Mouse (Mus musculus) left cerebral cortex, adult 2 months (tissue): Measurements from ENCODE around the gene Gmeb2. TPM values are rescaled to one million over a fixed set of nuclear protein-coding genes. Genes with fewer than 3 reads are reported as not detected.

Experiments
- DNase-seq, 2 experiments: peaks; one replicate each; pipeline ENCODE4 v3.0.0; 2021 to 2022; ENCODE audit warnings: low spot score in 2 of 2, mixed read lengths in 1 of 2; ENCODE audit errors: extremely low spot score in 1 of 2
- H3K27ac ChIP-seq: fragments of 200-600 bp; 2 replicates; pipeline ENCODE4 v1.8.1; 2022
- H3K4me3 ChIP-seq: fragments of 200-600 bp; 2 replicates; pipeline ENCODE4 v1.8.1; 2022
- CTCF ChIP-seq: fragments of 200-600 bp; IDR thresholded peaks from 2 replicates; pipeline ENCODE4 v1.8.1; 2022; ENCODE audit warnings: antibody characterized with exemption, mild to moderate bottlenecking, moderate library complexity
- intact Hi-C: fragments of 180-260 bp; cut with DNase I; formaldehyde crosslinking; loops from one replicate; pipeline ENCODE4 v1.15.1; 2025
- total RNA-seq, 2 experiments: library from RNA; stranded (reverse); gene quantifications; 2 replicates each; pipeline ENCODE4 v1.2.3; 2021

The Gmeb2 gene
- total RNA-seq, 2 experiments from 2014 or later, result 27.1 to 27.3 TPM

DNA sequence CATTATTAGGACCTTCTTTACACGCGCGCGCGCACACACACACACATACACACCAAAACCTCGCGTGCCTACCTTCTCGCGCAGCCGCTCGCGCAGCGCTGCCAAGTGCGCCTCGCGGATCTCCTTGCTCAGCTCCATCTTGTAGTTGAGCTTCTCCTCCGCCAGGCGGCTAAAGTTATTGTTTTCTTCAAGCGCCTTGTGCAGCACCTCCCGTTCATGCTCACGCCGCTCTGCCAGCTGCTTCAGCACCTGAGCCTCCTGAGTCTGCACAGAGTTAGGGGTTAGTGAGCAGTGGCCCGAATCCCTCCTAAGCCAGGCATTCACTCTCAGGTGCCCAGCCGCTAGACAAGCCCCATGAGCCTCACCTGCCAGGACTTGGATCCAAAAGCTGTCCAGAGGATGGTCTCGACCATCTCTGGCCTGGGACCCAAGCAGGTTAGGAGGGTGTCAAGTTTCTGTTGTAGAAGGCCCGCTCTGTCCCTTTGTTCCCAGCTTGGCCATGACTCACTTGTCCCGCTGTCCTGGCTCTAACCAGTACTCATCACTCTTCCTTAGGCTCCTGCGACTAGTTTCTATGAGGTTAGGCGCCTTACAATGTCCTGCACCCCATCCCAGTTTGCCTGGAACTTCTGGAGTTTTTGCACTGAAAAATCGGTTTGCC, 19.4 kb upstream of the Gmeb2 start:
- no peak overlapping the region for H3K27ac ChIP-seq
- TF ChIP-seq CTCF, result peak; percentile 71
- DNase-seq, result peak; percentile 69
- intact Hi-C loops, result no loop called here
- 0 out of 2 replicates have a peak overlapping the region, but pooled peaks have one; percentile 14 for H3K4me3 ChIP-seq

DNA sequence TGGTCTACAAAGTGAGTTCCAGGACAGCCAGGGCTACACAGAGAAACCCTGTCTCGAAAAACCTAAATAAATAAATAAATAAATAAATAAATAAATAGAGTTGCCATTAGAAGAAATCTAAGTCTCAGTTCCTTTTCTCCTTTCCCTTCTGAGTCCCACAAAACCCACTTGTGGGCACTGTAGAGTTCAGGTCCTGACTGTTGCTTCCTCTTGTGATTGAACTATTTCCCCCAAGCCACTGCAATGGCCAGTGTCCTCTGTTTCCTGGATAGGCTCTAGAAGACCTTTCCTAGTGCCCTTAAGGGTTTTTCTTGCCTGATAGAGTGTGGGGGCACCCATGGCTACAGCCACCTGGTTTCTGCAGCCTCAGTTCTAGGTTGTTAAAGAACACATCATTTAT, 17.1 kb upstream of the Gmeb2 start:
- Histone ChIP-seq H3K4me3 (no peak overlapping the region), H3K27ac (no peak overlapping the region)
- intact Hi-C loops, result no loop called here
- no peak for DNase-seq
- TF ChIP-seq CTCF, result no peak

DNA sequence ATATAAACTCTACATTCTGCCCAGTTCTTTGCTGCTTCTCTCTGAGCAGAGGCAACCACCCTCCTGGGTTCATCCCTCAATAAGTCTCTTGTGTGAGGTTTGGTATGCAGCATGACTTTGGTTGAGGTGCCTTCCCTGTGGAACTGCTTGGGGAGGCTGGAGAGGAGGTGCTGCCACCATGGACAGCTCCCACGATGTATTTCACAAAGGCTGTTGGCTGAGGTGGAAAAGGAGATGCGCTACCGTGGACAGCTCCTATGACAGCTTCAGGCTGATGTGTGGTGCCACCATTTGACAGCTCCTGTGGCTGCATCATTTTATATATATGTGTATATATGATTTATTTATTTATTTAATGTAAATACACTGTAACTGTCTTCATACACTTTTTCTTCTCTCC, 14.2 kb upstream of the Gmeb2 start:
- no peak for TF ChIP-seq CTCF
- intact Hi-C loops, result no loop called here
- no peak overlapping the region for H3K27ac ChIP-seq
- no peak overlapping the region for H3K4me3 ChIP-seq
- DNase-seq, result no peak

DNA sequence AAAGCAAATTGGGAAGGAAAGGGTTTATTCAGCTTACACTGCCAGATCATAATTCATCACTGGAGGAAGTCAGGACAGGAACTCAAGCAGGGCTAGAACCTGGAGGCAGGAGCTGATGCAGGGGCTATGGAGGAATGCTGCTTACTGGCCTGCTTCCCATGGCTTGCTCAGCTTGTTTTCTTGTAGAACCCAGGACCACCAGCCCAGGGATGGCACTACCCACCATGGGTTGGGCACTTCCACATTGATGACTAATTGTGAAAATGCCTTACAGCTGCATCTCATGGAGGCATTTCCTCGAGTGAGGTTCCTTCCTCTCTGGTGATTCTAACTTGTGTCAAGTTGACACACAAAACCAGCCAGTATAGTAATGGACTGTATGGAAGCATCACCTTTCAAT, 3.1 kb upstream of the Gmeb2 start:
- no peak overlapping the region for H3K27ac ChIP-seq
- H3K4me3 ChIP-seq, result no peak overlapping the region
- no peak for DNase-seq
- no peak for TF ChIP-seq CTCF
- intact Hi-C loops, result no loop called here

DNA sequence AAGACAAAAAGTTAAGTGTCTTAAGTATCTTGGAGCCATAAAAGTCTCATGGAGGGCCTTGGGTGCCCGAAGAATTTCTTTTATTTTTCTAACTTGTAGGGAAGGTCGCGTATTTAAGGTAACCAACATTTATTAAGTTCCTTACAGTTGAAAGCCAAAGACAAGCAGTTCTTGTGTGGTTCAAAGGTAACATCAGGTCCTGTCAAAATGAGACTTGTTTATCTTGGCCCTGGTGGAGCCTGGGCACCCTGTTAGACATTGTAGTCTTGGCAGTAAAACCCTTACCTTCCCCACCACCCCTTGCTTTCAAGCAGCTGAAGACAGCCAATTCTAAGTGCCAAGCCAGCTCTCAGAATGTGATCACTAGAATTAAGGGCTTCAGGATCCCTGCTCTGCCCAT, 856 bp upstream of the Gmeb2 start:
- intact Hi-C loops, result no loop called here
- no peak for DNase-seq
- Histone ChIP-seq H3K4me3 (peak overlapping the region; percentile 92), H3K27ac (no peak overlapping the region)
- TF ChIP-seq CTCF, result no peak

DNA sequence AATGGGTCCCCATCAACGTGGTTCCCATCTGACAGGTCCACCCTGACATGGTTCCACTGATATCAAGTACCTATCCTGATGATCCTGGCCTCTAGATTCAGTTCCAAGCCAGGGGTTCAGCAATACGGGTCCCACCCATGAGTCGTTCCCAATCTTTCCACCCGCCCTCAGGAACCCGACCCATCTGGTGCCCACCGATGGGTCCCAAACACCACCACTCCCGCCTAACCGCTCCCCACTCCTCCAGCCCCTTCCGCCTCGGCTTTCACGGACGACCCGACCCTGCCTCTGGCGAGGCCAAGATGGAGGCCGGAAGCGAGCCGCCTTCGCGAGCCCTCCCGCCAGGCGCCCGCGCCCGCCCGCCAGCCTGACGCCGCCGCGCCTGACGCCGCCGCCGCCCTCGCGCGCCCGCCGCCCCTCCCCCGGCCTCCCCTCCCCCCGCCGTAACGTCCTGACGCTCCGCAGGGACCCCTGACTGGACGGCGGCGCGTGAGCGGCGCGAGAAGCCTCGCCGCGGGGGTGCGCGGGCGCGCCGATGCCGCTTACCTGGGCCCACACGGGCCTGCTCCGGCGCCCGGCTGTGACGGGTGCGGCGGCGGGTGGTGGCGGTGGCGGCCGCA, 387 bp downstream of the Gmeb2 start:
- Histone ChIP-seq H3K27ac (peak overlapping the region; percentile 99), H3K4me3 (peak overlapping the region; percentile 92)
- intact Hi-C loops, result loop anchor here (2.0 kb wide), 1 partner anchor 101 kb away; the partner anchor contains the start of gene Ppdpf
- DNase-seq, result peak; percentile 78 to 82
- no peak for TF ChIP-seq CTCF

DNA sequence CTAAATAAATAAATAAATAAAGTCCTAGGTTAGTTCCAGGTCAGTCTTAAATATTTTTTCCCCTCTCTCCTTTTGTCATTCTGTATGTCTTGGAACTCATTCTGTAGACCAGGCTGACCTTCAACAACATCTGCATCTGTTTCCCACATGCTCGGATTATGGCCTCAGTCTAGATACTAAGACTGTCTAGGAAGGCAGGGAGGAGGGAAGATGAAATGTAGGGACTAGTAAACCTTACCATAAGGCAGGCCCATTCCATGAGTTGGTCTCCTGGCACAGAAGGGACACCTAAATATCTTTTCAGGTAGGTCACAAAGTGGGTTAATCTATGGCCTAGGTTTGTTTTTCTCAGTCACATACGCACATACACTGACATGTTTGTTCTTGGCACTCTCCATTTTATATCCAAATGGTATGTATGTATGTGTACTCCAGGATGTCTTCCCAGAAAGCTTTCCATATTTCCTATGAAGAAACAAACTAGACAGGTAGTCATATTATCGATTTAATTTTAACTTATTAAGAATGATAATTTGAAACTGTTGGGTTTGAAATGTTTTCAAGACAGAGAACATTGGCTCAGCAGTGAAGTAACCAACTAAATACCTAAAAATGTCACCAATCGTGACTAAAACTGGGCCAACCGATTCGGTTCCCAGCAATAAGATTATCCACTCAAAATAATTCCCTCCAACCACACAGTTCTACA, 1.1 kb downstream of the Gmeb2 start:
- no peak for DNase-seq
- intact Hi-C loops, result loop anchor here (2.0 kb wide), 1 partner anchor 100 kb away; the partner anchor contains the start of gene Ppdpf
- no peak for TF ChIP-seq CTCF
- peak overlapping the region; percentile 99 for H3K27ac ChIP-seq
- H3K4me3 ChIP-seq, result peak overlapping the region; percentile 92

DNA sequence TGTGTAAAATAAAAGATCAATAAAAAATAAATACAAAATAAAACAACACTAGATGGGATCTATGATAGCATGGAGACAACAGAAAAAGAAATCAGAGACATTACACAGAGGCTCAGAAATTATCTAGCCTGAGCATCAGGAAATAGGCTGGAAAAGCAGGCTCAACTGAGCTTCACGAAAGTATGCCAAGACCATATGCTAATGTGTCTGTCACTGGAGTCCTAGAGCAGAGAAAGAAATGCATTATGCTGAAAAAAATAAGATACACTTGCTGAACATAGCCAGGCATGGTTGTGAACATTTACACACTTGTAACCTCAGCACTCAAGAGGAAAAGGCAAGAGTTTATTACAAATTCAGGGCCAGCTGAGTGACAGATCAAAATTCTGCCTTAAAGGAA, 7.9 kb downstream of the Gmeb2 start:
- TF ChIP-seq CTCF, result no peak
- Histone ChIP-seq H3K4me3 (no peak overlapping the region), H3K27ac (no peak overlapping the region)
- intact Hi-C loops, result no loop called here
- DNase-seq, result no peak

DNA sequence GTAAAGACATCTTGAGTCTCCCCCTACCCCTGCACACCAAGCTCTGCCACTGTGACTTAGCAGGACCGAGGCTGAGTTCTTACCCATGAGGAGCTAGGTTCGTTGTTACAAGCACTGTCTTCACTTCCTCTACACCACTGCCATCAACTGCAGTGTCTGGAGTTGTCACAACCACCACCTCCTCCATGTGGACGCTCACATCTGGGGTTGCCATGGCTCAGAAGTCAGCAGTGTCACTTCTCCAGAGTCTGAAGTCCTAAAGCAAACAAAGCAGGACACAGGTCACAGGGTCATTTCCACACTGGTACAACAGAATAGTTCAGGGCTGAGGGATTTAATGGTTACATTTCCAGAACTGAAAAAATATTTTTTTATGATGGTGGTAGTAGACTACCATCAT, 10.0 kb downstream of the Gmeb2 start:
- intact Hi-C loops, result no loop called here
- no peak for DNase-seq
- no peak for TF ChIP-seq CTCF
- Histone ChIP-seq H3K4me3 (no peak overlapping the region), H3K27ac (no peak overlapping the region)

DNA sequence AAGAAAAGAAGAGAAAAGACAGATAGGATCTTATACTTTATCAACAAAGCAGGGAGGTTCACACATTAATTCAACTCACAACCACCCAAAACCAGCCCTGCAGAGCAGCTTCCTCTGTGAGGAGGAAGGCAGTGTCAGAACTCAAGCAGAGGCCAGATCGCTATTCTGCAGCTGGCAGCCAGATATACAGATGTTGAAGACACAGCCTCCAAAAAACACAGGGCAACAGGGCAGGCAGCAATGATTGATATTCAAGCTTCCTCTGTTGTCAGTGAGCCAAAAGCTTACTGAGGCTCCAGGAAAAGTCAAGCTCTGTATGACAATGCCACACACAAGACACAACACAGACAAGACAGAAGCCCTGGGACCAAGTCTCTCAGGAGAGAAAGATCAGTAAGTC, 11.1 kb downstream of the Gmeb2 start:
- intact Hi-C loops, result no loop called here
- Histone ChIP-seq H3K27ac (no peak overlapping the region), H3K4me3 (no peak overlapping the region)
- TF ChIP-seq CTCF, result no peak
- DNase-seq, result no peak

DNA sequence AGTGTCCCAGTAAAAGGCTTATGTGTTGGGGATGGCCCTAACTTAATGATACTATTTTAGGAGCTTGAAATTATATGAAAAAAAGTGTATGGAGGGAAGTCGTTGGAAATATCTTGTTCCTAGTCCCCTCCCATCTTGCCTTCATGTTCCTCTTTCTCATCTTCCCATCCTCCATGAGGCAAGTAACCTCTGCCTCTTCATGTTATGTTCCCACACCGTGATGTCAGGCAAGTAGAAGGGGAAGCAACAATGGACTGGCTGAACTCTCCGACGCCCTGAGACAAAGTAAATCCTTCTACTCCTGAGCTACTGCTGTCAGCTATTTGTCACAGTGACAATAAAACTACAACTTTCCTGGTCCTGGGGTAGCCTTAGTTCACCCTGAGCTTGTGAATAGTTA, 13.2 kb downstream of the Gmeb2 start:
- Histone ChIP-seq H3K27ac (no peak overlapping the region), H3K4me3 (no peak overlapping the region)
- DNase-seq, result no peak
- intact Hi-C loops, result loop anchor here (5.0 kb wide), 1 partner anchor 87 kb away; the partner anchor contains the start of gene Ppdpf
- TF ChIP-seq CTCF, result no peak

DNA sequence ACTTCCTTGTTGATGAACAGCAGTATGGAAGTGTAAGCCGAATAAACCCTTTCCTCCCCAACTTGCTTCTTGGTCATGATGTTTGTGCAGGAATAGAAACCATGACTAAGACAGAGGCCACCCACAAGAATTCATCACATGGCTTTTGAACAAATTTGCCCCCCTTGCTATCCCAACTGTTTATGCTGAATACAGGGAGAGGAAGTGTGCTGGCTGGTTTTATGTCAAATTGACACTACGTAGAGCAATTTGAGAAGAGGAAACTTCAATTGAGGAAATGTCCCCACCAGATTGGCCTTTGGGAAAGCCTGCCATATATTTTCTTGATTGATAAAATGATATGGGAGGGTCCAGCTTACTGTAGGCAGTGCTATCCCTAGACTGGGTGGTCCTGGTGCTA, 14.0 kb downstream of the Gmeb2 start:
- no peak for DNase-seq
- Histone ChIP-seq H3K27ac (no peak overlapping the region), H3K4me3 (no peak overlapping the region)
- intact Hi-C loops, result loop anchor here (5.0 kb wide), 1 partner anchor 87 kb away; the partner anchor contains the start of gene Ppdpf
- no peak for TF ChIP-seq CTCF
